Mouse (Mus musculus): Measurements from ENCODE around the gene Riok2.
"Not testable (repeated sequence)": the region's sequence is repeated elsewhere in the genome, so short reads cannot be mapped to it uniquely, and the experiment has no call there.

DNA sequence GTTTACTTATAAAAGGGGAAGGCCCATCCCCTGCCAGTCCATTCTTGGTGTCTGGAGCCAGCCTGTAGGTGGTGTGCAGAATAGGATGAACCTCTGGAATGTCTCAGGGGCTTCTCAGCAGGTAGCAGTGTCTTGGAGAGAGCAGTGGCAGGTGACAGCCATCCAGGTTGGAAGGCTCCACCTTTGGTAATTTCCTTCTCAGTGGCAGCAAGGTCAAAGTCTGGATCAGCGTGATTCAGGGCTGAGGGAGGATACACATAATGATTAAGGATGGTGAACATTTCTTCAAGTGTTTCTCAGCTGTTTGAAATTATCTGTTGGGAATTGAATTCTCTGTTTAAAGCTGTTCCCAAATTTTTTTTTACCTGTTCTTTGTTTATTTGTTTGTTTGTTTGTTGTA lies 48.1 kb upstream of the Riok2 start:
- not testable (repeated sequence) for TF ChIP-seq CTCF (IDR thresholded peaks at IDR 0.05; ENCODE audit: low read depth, low read length); POLR2A (IDR thresholded peaks at IDR 0.05; ENCODE audit: borderline replicate concordance, low read depth, low read length)

Data from bone marrow macrophage, adult 2 months (primary cell).